Mouse (Mus musculus) lung, postnatal 0 days (tissue): Measurements from ENCODE around the gene Skap1.

Experiments used
- CTCF ChIP-seq: IDR thresholded peaks from 2 replicates; pipeline ENCODE4 v1.5.1; 2016; ENCODE audit warnings: antibody characterized with exemption, mild to moderate bottlenecking
- EP300 ChIP-seq: IDR thresholded peaks from 2 replicates; pipeline ENCODE4 v1.6.1; 2016; ENCODE audit warnings: antibody characterized with exemption, mild to moderate bottlenecking, control low read depth

DNA sequence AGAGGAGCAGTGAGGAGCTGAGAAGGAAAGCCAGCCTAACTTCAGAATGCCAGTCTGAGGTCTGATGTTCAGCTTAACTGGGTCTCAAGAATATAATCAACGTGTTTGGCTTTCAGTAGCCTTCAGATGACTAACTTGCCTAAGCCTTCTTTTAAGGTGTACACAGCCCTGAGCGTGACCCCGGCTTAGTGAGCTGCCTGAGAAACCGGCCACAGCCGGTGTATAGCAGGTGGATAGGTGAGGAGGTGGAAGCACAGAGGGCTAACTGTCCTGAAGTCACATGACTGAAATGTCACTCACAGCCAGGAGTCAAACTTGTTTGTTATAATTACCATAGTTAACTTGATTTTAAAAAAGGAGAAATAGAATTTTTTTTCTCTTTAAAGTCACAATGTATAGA is 175.4 kb downstream of the Skap1 start:
- TF ChIP-seq EP300: no peak
- no peak for TF ChIP-seq CTCF
